Mouse (Mus musculus) induced T-regulatory cell, adult 2 months (primary cell): ENCODE measurements around the gene Sucla2.
"Not testable (repeated sequence)": the region's sequence is repeated elsewhere in the genome, so short reads cannot be mapped to it uniquely, and the experiment has no call there.

Experiments used
- DNase-seq: peaks from one replicate; pipeline ENCODE4 v3.0.0-alpha.2; 2012; ENCODE audit warnings: low read depth

Gene Sucla2

DNA sequence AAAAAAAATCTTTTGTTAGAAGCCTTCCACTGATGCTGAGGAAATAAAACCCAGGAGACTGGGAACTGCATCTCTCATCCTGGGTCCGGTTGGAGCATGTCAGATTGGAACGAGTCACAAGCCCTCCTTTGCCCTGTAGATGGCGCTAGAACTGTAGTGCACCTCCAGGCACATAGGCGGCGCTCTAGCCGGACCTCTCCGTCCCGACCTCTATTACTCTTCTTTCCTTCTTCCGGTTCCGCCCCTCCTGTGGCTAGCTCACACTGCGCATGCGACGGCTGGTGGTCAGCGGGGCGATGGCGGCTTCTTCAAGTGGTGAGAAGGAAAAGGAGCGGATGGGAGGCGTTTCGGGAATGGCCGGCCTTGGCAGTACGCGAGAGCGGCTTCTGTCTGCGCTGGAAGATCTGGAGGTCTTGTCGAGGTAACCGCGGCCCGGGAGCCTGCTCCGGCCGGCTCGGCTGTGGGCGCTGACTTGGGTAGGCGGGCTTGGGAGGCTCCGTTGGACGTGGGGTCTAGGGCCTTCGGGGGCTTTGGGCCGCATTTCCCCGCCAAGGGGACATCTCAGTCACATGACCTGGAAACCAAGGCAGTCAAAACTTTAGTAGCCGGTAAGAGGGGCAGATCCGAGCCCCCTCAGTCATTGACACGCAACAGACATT, 15.2 kb upstream of the Sucla2 start, which contains the start of gene Med4:
Gene Med4 (plus strand): TSS at position 261 of the 659 bp plus-strand sequence.
- peak; percentile 97 for DNase-seq

DNA sequence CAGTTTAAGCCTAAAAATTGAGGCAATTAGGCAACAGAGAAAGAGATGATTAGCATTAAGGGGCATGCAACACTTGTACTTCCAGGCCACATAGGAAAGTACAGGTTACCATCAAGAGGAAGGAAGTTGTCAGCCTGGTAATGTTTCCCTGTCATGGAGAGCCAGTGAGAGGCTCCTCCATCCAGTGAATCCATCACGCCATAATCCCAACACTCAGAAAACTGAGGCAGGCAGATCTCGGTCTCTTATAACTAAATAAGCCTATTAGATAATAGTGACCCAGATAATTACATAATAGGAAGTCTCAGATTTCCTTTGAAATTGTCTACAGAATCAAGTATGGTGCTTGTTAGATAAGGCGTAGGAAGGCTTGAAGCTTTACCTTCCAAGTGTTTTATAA, 983 bp upstream of the Sucla2 start:
- DNase-seq = peak; percentile 17

GRCm38 (mm10) chr14:73528661-73529060, 3.5 kb downstream of the Sucla2 start:
- not testable (repeated sequence) for DNase-seq

- peak; percentile 18 for DNase-seq
Observed at GRCm38 (mm10) chr14:73533755-73534465, 8.8 kb downstream of the Sucla2 start.

- no peak for DNase-seq
Observed at GRCm38 (mm10) chr14:73535641-73536040, 10.5 kb downstream of the Sucla2 start.

DNA sequence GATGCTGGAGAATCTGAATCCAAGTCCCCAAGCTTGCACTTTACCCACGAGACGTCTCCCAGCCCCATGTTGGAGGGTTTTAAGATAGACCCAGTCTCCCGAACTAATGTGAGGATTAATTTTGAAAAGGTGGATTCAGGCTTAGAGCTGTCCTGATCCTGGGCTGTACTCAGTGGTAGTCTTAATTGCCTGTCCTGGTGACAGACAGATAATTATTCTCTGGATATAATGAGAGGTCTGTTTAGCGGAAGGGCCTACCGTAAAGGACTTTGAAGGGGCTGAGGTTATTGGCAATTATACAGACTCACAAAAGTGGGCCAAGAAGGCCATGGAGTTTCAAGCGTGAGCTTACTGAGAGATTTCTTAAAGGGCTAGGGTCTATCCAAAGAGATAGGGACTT, 18.7 kb downstream of the Sucla2 start:
- DNase-seq = no peak

GRCm38 (mm10) chr14:73547034-73547433, 21.9 kb downstream of the Sucla2 start:
- DNase-seq = no peak

DNA sequence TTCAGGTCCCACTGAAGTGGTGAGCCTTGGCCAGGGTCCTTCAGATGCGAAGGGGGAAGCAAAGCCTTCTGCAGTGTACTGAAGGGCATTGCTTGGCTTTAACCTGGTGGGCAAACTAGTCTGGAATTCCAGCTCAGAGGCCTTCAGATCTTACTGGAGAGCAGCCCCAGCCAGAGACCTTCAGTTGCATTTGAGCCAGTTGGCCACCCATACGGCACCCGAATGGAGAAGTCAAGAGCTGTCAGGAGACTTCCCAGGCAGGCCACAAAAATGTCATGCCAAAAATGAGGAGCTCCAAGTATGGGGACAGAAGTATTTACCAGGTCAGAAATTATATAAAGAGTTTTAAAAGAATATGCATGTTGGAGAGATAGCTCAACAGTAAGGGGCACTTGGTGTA, 22.9 kb downstream of the Sucla2 start, which contains the start of gene Nudt15:
Gene Nudt15 (minus strand): TSS at position 192 of the 400 bp plus-strand sequence.
- DNase-seq = no peak

DNA sequence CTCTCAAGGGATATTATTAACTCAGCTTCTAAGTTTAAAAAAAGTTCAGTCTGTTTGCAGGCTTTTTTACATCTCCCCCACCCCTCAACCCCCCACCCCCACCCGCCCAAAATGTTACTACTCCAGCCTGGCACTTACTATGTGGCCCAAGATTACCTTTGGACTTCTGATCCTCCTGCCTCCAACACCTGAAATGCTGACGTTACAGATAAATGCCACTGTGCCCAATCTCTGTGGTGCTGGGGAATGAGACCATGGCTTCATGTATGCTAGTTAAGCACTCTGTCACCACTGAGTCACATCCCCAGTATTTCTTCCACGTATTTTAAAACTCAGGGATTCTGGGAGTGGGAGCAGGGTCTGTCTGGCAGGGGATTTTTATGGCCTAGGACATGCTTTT, 25.2 kb downstream of the Sucla2 start:
- DNase-seq = no peak

DNA sequence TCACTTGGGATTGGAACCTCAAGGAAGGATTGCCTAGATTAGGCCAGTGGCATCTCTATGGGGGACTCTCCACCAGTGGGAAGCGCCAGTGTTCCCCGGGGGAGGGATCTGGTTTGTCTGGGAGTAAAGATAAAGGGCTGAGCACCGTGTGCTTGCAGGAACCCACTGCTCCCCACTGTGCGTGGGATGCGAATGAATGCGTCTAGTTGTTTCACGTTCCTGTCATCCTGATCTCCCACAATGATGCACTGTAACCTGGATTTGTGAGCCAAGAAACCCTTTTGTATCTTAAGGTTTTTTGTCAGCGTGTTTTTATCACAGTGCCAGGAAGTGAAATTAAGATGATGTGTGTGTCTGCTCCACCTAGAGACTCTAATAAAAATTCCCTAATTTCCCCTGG, 25.6 kb downstream of the Sucla2 start:
- no peak for DNase-seq

GRCm38 (mm10) chr14:73551164-73551563, 26.0 kb downstream of the Sucla2 start:
- DNase-seq = no peak

DNA sequence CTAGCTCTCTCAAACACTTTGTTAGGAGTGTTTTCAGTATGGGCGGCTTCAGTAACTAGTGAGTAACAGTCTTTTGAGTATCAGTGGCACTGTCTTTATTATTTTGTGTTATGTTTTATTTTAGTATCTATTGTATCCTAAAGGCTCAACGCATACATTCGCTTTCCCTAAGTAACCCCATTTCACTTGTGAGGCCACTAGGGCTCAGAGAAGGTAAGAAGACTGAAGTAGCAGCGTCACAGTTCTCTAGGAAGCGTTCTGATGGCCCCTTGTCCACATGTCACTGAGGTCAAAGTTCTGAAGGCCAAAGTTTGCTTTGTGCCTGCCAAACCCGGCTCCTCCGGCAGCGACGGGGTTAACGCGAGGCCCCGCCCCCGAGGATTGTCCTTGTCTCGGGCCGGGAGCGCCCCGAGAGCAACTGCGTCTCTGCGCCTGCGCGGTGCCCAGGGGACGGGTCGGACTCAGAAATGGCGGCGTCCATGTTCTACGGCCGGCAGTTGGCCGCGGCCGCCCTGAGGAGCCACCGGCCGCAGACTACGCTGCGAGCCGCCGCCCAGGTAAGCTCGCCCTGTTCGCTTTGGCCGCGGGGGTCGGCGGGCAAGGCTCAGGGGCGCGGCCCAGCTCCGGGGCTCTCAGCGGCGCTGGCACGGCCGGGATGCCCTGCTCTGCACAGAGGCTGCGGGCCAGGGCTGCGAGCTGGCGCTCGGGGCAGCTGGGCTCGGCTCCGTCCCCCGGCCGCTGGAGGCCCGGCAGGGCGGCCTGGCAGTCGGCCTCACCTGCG, 27.4 kb downstream of the Sucla2 start:
- DNase-seq = peak; percentile 96

DNA sequence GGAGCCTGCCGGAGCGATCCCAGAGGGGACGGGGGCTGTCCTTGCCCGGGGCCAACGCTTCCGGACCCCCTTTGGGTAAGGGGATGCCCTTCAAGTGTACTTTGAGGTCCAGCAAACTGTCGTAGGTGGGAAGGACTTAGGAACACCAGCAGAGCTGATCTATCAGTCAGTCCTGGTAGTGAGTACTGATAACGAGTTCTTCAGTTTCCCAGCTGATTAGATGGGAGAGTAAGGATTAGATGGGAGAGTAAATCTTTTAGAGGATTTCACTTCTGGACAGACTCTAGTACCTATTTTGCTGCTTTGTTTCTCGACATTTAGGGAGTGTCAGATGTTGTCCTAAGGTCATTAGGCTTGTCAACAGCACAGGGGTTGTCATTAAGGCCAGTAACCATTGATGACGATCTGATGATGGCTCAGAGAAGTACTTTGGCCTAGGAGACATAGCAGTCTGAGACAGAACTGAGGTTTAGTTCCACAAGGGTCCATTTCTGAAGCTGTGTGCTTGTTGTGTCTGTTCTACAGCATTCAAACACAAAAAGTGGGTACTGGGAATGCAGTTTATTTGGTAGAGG, 28.1 kb downstream of the Sucla2 start:
- DNase-seq = no peak

DNA sequence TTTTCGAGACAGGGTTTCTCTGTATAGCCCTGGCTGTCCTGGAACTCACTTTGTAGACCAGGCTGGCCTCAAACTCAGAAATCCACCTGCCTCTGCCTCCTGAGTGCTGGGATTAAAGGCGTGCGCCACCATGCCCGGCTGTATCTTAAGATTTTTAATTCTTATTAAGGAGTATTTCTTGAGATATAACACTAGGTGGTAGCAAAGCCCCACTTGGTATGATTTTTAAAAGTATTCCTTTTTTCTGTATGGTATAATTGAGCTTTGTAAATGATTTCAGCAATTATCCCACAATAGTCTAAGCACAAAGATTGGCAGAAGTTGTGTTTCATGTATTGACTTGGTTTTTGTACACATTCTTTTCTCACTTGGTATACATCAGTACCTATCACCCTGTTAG, 44.7 kb downstream of the Sucla2 start:
- DNase-seq = peak; percentile 15

- DNase-seq = no peak
Observed at GRCm38 (mm10) chr14:73571143-73571542, 46.0 kb downstream of the Sucla2 start.

GRCm38 (mm10) chr14:73574053-73574452, 48.9 kb downstream of the Sucla2 start:
- no peak for DNase-seq

GRCm38 (mm10) chr14:73576336-73576735, 51.2 kb downstream of the Sucla2 start:
- DNase-seq = no peak

DNA sequence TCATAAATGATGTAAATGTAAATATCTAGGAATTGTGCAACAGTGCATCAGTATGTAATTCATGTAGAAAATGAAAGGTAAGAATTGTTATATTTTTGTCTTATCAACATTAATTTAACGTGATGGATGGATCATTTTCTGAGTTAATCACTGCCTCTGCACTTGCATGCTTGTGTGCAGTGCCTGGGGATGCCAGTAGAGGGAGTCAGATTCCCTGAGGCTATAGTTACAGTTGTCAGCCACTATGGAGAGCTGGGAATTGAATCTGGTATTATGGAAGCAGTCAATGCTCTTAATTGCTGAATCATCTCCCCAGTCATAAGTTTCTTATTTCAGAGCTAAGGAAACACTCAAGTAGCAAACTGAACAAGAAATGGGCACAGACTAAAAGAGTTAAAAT, 63.0 kb downstream of the Sucla2 start:
- peak; percentile 33 for DNase-seq

GRCm38 (mm10) chr14:73592166-73592565, 67.0 kb downstream of the Sucla2 start:
- DNase-seq = no peak

DNA sequence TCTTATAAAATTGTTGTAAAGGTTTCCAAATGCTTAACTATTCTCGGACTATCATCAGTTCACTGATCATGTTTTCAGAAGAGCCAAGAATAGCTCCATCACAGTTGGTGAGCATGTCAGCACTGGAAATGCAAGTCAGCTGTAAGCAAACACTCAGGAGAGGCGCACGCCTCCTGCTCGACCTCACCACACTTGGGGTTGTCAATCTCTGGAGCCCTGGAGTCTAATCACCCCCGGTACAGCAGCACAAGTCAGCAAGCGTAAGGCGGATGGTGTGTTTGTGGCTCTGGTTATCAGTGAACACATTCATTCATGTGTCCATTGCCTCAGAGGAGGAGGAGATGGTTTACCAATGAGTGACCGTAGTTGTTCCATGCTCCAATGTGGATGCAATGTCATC, 74.6 kb downstream of the Sucla2 start:
- DNase-seq = no peak

GRCm38 (mm10) chr14:73607732-73608131, 82.6 kb downstream of the Sucla2 start:
- no peak for DNase-seq
